Mouse (Mus musculus): ENCODE measurements around the gene Parl. TPM values are rescaled to one million over a fixed set of nuclear protein-coding genes. Genes with fewer than 3 reads are reported as not detected.

The Parl gene
- 10 to 100 TPM; 59.8 to 61.3 TPM for total RNA-seq (2021)
- long read RNA-seq, experiment 1, transcript Parl-201 (10 exons, 1,348 nt), result major isoform, 81 of 95 reads
- long read RNA-seq, experiment 1, partial matches to known transcripts, result 3 of 95 reads
- long read RNA-seq, experiment 1, other reads (novel, unspliced or antisense), result 10 of 95 reads
- long read RNA-seq, experiment 2, transcript Parl-201 (10 exons, 1,348 nt), result major isoform, 69 of 72 reads
- long read RNA-seq, experiment 2, partial matches to known transcripts, result 0 of 72 reads
- long read RNA-seq, experiment 2, other reads (novel, unspliced or antisense), result 2 of 72 reads

DNA sequence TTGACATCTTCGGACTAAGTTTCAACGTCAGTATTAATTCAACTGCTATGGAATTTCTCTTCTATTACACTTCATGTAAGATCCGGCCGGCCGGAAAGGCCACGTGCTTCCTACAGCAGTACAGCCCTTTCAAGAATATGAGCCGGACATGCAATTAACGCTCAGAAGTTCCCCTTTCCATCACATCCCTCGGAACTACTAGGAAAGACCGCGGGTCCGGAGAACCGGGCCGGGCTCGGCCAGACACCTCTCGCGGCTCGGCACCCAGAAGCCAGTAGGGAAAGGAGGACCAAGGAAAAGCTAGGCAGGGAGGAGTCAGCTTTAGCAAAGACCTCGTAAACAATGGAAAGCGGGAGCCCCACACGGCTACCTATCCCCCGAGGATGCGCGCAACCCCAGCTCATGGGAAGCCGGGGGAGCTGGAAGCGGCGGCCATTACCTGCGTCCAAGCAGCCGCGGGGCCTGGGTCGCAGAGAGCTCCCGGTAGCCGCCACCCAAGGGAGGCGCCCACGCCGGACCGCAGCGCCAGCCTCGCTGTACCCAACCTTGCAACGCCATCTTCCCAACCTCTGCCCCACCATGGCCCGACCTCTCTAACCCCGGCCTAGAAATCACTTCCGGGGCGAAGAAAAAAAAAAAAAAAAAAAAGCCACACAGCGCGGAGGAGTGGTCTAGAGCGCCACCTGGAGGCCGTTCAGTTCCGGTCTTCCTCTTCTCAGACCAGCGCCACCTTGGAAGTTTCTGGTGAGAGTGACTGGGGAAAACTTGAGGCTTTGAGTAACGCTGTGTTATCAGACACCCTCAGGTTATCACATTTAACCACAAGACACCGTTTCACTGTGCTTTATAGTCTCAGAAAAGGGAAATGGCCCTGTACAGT is at the start of gene Parl:
Parl (minus strand) TSS at position 618 of the 880 bp plus-strand sequence.
- DNase-seq, result peak; percentile 74

DNA sequence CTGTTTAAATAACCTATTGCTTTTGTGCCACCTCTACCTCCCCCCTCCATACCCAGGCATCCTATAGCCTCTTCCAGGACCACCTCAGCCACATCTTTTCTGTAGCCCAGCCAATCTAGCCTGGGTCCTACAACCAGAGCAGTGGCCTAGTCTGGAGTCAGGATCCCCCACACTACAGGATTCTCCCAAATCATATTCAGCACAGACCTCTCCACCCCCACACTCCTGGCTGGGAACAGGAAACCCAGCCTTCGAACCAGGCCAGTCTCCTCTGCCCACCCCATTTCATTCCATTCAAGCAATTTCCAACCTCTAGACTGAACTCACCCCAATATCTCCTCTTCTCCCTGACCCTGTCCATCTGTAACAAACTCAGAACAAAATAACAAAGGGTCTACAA is 43.3 kb upstream of the Parl start:
- DNase-seq, result no peak

- no peak for DNase-seq
Observed at GRCm38 (mm10) chr16:20338616-20339015, 36.4 kb upstream of the Parl start.

- DNase-seq, result no peak
Observed at GRCm38 (mm10) chr16:20334918-20335317, 32.7 kb upstream of the Parl start.

- DNase-seq, result no peak
Observed at GRCm38 (mm10) chr16:20328306-20328705, 26.1 kb upstream of the Parl start.

- no peak for DNase-seq
Observed at GRCm38 (mm10) chr16:20325286-20325685, 23.1 kb upstream of the Parl start, which contains the start of gene Cyp2ab1. TSS of gene Cyp2ab1 (minus strand) at chr16:20325404.

GRCm38 (mm10) chr16:20323907-20324306 is 21.7 kb upstream of the Parl start:
- DNase-seq, result no peak

DNA sequence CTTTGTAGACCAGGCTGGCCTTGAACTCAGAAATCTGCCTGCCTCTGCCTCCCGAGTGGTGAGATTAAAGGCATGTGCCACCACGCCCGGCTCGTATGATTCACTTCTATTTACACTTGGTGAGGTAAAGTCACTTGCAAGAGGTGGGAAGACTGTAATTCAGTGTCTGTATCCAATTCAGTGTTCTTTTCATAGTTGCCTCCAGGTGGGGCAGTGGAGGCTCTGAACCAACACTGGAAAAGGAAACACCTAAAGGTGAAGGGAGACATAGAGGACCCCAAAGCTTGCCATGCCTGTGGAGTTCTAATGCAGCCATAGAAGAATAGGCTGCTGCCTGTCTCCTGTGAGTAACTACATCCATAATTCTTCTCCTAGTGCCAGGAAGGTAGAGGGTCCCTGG is 20.1 kb upstream of the Parl start:
- DNase-seq, result no peak

DNA sequence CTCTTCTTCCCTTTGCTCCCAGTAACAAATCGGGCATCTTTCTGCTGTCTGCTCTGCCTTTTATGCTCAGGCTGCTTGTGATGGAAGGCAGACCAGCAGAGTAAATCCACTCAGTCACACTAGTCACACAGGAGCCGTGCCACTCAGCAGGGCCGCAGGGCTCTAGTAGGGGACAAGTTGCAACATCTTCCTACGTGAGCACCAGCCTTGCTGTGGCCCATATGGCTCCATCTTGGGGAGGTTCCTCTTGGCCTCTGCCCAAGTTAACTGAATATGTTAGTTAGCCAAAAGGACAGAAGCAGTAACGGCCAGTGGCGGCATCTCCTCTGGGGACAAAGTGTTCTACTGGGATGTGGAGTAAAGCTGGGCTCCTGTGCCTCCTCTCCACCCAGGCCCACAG is 14.6 kb upstream of the Parl start:
- DNase-seq, result no peak

DNA sequence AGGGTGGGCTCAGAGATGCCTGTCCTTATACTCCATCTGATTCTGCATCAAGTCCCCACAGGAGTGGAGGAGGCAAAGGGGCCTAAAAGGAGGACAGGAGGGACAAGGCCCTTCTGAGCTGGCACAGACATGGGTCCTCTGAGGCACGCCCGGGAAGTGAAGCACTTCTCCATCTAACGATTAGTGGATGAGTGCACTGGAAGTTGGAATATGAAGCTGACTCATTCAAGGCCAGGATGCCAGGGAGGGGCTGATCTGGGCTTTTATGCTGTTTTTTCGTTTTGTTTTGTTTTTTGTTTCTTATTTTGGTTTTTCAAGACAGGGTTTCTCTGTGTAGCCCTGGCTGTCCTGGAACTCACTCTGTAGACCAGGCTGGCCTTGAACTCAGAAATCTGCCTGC is 13.1 kb upstream of the Parl start:
- no peak for DNase-seq

DNA sequence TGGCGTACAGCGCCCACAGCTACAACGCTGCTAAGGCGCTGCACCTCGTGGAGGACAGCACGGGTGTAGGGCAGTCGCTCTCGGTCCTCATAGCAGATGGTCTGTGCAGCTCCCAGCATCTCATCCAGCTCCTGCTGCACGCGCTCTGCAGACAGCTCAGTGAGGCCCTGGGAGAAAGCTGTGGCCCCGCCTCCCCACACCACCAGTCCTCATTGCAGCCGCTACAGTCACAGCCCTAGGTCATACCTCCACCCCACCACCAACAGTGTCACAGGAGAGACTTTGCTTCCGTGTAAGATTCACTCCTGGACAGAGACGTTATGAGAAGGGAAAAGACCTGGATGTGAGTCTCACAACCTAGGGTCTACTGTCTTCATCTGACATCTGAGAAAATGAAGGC is 10.1 kb upstream of the Parl start:
- no peak for DNase-seq

DNA sequence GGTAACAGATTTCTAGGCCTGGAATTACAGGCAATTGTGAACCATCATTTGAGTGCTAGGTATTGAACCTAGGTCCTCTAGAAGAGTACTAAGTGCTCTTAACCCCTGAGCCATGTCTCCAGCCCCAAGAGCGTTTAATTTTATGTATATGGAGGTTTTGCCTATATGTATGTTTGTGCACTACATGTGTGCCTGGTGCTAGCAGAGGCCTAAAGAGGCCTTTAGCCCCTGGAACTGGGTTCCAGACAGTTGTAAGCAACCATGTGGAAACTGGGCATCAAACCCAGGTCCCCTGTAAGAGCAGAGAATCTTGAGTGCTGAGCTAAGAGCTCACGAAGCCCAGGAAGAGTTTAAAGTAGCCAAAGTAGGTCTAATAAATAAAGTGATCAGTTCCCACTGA is 2.1 kb downstream of the Parl start:
- no peak for DNase-seq

DNA sequence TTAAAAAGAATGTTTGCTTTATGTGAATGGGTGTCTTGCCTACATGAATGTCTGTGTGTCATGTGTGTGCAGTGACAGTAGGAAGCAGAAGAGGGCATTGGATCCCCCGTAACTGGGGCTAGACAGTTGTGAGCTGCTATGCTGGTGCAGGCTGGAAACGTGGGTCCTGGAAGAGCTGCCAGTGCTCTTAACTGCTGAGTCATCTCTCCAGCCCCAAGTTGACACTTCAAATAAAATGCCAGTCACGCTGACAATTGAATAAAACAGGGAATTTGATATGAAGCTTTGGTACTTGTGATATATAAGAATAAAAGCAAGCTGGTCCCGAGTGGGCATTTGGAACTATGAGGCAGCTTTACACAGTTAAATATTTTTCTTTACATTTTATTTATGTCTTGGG is 21.9 kb downstream of the Parl start:
- DNase-seq, result no peak

DNA sequence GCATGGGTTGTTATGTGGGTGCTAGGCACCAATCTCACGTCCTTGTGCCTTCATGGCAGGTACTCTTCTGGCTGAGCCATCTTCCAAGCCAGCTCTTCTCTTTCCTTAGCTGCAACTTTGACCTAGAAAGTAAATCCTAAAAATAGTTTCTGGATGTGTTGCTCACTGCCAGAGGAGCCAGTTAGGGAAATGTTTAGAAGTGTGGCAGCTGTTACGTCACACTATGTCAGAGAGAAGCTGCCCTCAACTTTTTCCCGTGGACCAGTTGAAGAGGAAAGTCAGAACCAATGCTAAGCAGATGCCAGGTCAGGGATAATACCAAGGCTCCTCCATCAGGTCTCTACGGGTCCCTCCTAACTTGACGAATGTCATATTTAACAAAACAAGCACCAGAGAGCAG is 22.8 kb downstream of the Parl start:
- DNase-seq, result no peak

DNA sequence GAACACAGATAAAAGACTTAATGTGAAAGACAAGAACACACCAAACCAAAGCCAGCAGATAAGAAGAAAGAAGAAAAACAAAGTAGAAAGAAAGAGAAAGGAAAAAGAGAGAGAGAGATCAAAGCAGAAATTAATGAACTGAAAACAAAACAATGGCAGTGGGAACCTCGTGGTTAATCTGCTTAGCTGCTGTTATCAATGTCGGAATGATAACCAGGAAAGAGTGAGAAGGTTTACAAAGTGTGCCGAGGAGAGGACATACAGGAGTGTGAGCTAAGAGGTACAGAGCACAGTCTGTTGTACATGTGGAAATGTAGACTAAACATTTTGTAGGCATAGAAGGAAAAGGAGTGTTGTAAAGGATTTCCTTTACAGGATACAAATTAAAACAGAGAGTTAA is 29.2 kb downstream of the Parl start:
- DNase-seq, result no peak

- DNase-seq, result no peak
Observed at GRCm38 (mm10) chr16:20271339-20271738, 30.8 kb downstream of the Parl start.

DNA sequence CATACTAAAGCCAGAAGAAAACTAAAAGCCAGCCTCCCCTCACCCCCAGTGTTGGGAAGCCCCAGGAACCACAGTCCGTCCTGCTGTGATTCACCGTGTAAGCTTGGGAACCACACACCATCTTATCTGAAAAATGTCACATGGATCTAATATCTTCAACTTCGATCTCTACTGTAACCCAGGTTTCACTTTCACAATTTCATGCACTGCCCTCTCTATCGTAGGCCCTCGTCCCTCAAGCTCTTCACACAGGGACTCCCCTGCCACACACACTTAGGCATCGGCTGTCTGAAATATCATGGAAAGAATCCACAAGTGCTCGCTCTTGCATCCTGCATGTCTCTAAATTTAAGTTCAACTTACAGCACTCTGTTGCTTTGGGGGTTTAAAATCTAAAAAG is 37.1 kb downstream of the Parl start:
- no peak for DNase-seq

- no peak for DNase-seq
Observed at GRCm38 (mm10) chr16:20257926-20258325, 44.3 kb downstream of the Parl start.

GRCm38 (mm10) chr16:20248442-20249174 is 53.6 kb downstream of the Parl start:
- DNase-seq, result no peak

- no peak for DNase-seq
Observed at GRCm38 (mm10) chr16:20247103-20247502, 55.1 kb downstream of the Parl start.

GRCm38 (mm10) chr16:20240468-20241414 is 61.4 kb downstream of the Parl start, which contains the start of gene Map6d1:
TSS of gene Map6d1 (minus strand) at chr16:20241358.
- peak; percentile 21 for DNase-seq

DNA sequence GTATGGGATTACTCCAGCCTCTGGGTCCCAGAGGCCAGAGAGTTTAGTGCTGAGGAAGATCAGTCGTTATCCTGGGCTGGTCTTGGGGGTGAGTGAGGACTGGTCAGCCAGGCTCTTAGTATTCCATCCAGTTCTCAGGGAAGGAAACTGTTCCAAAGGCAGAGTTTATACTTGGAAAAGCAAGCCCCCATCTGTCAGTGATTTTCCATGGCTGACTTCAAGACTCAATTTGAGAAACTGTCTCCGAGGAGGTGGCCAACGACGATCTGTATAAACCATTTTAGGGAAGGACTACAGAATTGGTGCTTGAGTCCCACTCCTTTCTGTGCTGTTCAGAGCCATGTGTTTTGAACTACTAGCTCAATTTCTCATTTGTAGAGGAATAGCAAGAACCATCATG is 63.5 kb downstream of the Parl start:
- no peak for DNase-seq

Data from gastrocnemius, postnatal 25 days (tissue).